Mouse (Mus musculus) T-helper 17 cell (primary cell): ENCODE data around the gene Slco3a1.

Source experiments
- in situ Hi-C, 2 experiments: fragments of 300-600 bp; cut with MboI, MseI; formaldehyde crosslinking; loops; 1 replicate in 1 of 2; 2 replicates in 1 of 2; pipeline ENCODE4 v1.15.1; 2025; ENCODE audit warnings: high pct_unique_total_duplicates in 2 of 2

The Slco3a1 gene

GRCm38 (mm10) chr7:74529877-74530276 is 24.7 kb downstream of the Slco3a1 start:
- in situ Hi-C loops = loop anchor here in 1 of 2 experiments (25.0 kb wide), 1 partner anchor 1018 kb away; no protein-coding TSS in a partner anchor

GRCm38 (mm10) chr7:74529183-74529757 is 25.3 kb downstream of the Slco3a1 start:
- in situ Hi-C loops = loop anchor here in 1 of 2 experiments (25.0 kb wide), 1 partner anchor 1017 kb away; no protein-coding TSS in a partner anchor

- in situ Hi-C loops = loop anchor here in 1 of 2 experiments (25.0 kb wide), 1 partner anchor 1016 kb away; no protein-coding TSS in a partner anchor
Measured at GRCm38 (mm10) chr7:74528182-74528581, 26.4 kb downstream of the Slco3a1 start.

- in situ Hi-C loops = loop anchor here in 1 of 2 experiments (25.0 kb wide), 1 partner anchor 1015 kb away; no protein-coding TSS in a partner anchor
Measured at GRCm38 (mm10) chr7:74527689-74528088, 26.9 kb downstream of the Slco3a1 start.

- in situ Hi-C loops = loop anchor here in 1 of 2 experiments (25.0 kb wide), 1 partner anchor 1014 kb away; no protein-coding TSS in a partner anchor
Measured at GRCm38 (mm10) chr7:74526030-74526429, 28.6 kb downstream of the Slco3a1 start.

GRCm38 (mm10) chr7:74525586-74525985 is 29.0 kb downstream of the Slco3a1 start:
- in situ Hi-C loops = loop anchor here in 1 of 2 experiments (25.0 kb wide), 1 partner anchor 1013 kb away; no protein-coding TSS in a partner anchor

GRCm38 (mm10) chr7:74524188-74524971 is 30.2 kb downstream of the Slco3a1 start:
- in situ Hi-C loops = no loop called here

GRCm38 (mm10) chr7:74523086-74523485 is 31.5 kb downstream of the Slco3a1 start:
- in situ Hi-C loops = no loop called here

- in situ Hi-C loops = no loop called here
Measured at GRCm38 (mm10) chr7:74522260-74522659, 32.3 kb downstream of the Slco3a1 start.

- in situ Hi-C loops = no loop called here
Measured at GRCm38 (mm10) chr7:74519386-74519785, 35.2 kb downstream of the Slco3a1 start.

- in situ Hi-C loops = no loop called here
Measured at GRCm38 (mm10) chr7:74518776-74519175, 35.8 kb downstream of the Slco3a1 start.

- in situ Hi-C loops = no loop called here
Measured at GRCm38 (mm10) chr7:74518255-74518654, 36.3 kb downstream of the Slco3a1 start.

GRCm38 (mm10) chr7:74510676-74511075 is 43.9 kb downstream of the Slco3a1 start:
- in situ Hi-C loops = no loop called here

- in situ Hi-C loops = no loop called here
Measured at GRCm38 (mm10) chr7:74508205-74508604, 46.4 kb downstream of the Slco3a1 start.

GRCm38 (mm10) chr7:74506856-74507255 is 47.7 kb downstream of the Slco3a1 start:
- in situ Hi-C loops = no loop called here

- in situ Hi-C loops = no loop called here
Measured at GRCm38 (mm10) chr7:74505635-74506034, 48.9 kb downstream of the Slco3a1 start.

- in situ Hi-C loops = no loop called here
Measured at GRCm38 (mm10) chr7:74501187-74501586, 53.4 kb downstream of the Slco3a1 start.

GRCm38 (mm10) chr7:74499470-74499869 is 55.1 kb downstream of the Slco3a1 start:
- in situ Hi-C loops = loop anchor here in 1 of 2 experiments (5.0 kb wide), 1 partner anchor 58 kb away; no protein-coding TSS in a partner anchor

- in situ Hi-C loops = loop anchor here in 1 of 2 experiments (5.0 kb wide), 1 partner anchor 59 kb away; no protein-coding TSS in a partner anchor
Measured at GRCm38 (mm10) chr7:74498266-74498980, 56.2 kb downstream of the Slco3a1 start.

GRCm38 (mm10) chr7:74497203-74497602 is 57.4 kb downstream of the Slco3a1 start:
- in situ Hi-C loops = loop anchor here in 1 of 2 experiments (5.0 kb wide), 1 partner anchor 60 kb away; no protein-coding TSS in a partner anchor

- in situ Hi-C loops = loop anchor here in 1 of 2 experiments (5.0 kb wide), 1 partner anchor 62 kb away; no protein-coding TSS in a partner anchor
Measured at GRCm38 (mm10) chr7:74495451-74495850, 59.1 kb downstream of the Slco3a1 start.
